ENCODE assay signal across 19 mouse cellular contexts in the genomic region with DNA sequence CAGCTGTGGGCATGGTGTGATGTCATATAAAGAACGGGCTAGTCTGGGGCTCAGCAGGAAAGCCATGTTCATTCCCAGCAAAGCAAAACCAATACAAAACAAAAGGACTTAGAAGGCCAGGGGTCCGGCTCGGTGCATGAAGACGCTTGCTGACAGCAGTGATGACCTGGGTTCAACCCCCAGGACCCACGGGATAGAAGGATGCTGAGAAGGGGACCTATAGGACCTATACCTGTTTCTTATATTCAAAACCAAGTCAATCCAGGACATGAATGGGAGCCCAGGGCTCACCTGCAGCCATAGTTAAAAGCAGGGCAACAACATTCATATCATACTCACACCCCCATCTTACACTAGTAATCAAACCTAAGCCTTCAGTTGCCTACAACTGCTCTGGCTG. TPM values are rescaled to one million over a fixed set of nuclear protein-coding genes. Genes with fewer than 3 reads are reported as not detected.
DNase-seq lines count a peak whose midpoint lies in the region; ATAC-seq lines count a peak whose summit lies in the region.
"Had no signal": no experiment of that assay in that cellular context is flagged by ENCODE, and none has a peak within 500 bp of the region (broad histone marks: within the 10 kb centered on the region; RNA-seq: fewer than 3 reads in every experiment).

No protein-coding gene starts in this region.

- peak overlapping the region; percentile 56; the same call in 1 of the 2 replicates for H3K9ac ChIP-seq in liver, embryonic 12.5 days
- no peak overlapping the region for H3K9ac ChIP-seq in liver, embryonic 11.5 days (ENCODE audit: low read depth, low read length)
- H3K9ac ChIP-seq in midbrain, embryonic 11.5 days (ENCODE audit: low read length) = no peak overlapping the region
- no peak overlapping the region for H3K9ac ChIP-seq in midbrain, embryonic 16.5 days (ENCODE audit: low read depth, low read length)
- H3K9ac ChIP-seq in liver, embryonic 15.5 days = no peak overlapping the region
- H3K9ac ChIP-seq in liver, embryonic 16.5 days (ENCODE audit: low read depth, low read length) = 0 out of 2 replicates have a peak overlapping the region, but pooled peaks have one; percentile 1
- H3K9ac ChIP-seq: embryonic facial prominence, embryonic 12.5 days; embryonic facial prominence, embryonic 15.5 days; forebrain, embryonic 12.5 days; forebrain, embryonic 15.5 days; hindbrain, embryonic 14.5 days had no signal

- no peak for ATAC-seq in liver, embryonic 12.5 days
- no peak for ATAC-seq in liver, embryonic 11.5 days (replicated peaks; ENCODE audit: low FRiP score)
- no peak for ATAC-seq in midbrain, embryonic 11.5 days (ENCODE audit: low FRiP score)
- ATAC-seq in midbrain, embryonic 16.5 days = no peak
- no peak for ATAC-seq in liver, embryonic 15.5 days (ENCODE audit: insufficient read depth)
- ATAC-seq in liver, embryonic 16.5 days (ENCODE audit: low read depth) = no peak

- DNase-seq in liver, embryonic 11.5 days (ENCODE audit: low spot score) = no peak
- peak; percentile 54 for DNase-seq in midbrain, embryonic 11.5 days (ENCODE audit: low spot score, missing footprints)
- no peak for DNase-seq in urinary bladder, postnatal 14 days (ENCODE audit: low spot score)
- DNase-seq: adrenal gland, adult 2 months; adrenal gland, postnatal 14 days; cerebellum, adult 11 months; cerebellum, postnatal 25 days; heart, adult 2 months; heart, postnatal 4 days had no signal

- no peak overlapping the region for H3K4me3 ChIP-seq in liver, embryonic 12.5 days
- no peak overlapping the region for H3K4me3 ChIP-seq in liver, embryonic 11.5 days (ENCODE audit: low read depth, low read length)
- no peak overlapping the region for H3K4me3 ChIP-seq in midbrain, embryonic 11.5 days (ENCODE audit: low read depth, low read length)
- H3K4me3 ChIP-seq in midbrain, embryonic 16.5 days (ENCODE audit: low read depth, low read length) = no peak overlapping the region
- H3K4me3 ChIP-seq in liver, embryonic 15.5 days (replicated peaks) = no peak overlapping the region
- H3K4me3 ChIP-seq in liver, embryonic 16.5 days (ENCODE audit: low read depth, low read length) = no peak overlapping the region
- H3K4me3 ChIP-seq: embryonic facial prominence, embryonic 12.5 days; forebrain, embryonic 12.5 days had no signal

- peaks cover 45% of the 10 kb centered on the region for H3K4me1 ChIP-seq in liver, embryonic 12.5 days
- H3K4me1 ChIP-seq in liver, embryonic 11.5 days (replicated peaks; ENCODE audit: control insufficient read depth, insufficient read depth, low read length) = peaks cover 16% of the 10 kb centered on the region
- peaks cover 7% of the 10 kb centered on the region; the same call in 1 of the 2 replicates for H3K4me1 ChIP-seq in midbrain, embryonic 11.5 days (ENCODE audit: control insufficient read depth, insufficient read depth, low read length)
- H3K4me1 ChIP-seq in midbrain, embryonic 16.5 days (ENCODE audit: control insufficient read depth, insufficient read depth, low read length) = peaks cover 2% of the 10 kb centered on the region; the same call in 1 of the 2 replicates
- peaks cover 45% of the 10 kb centered on the region for H3K4me1 ChIP-seq in liver, embryonic 15.5 days (replicated peaks)
- peaks cover 31% of the 10 kb centered on the region for H3K4me1 ChIP-seq in liver, embryonic 16.5 days (ENCODE audit: control insufficient read depth, low read depth, low read length)
- H3K4me1 ChIP-seq: embryonic facial prominence, embryonic 12.5 days had no signal

- peak overlapping the region; percentile 83 for H3K27ac ChIP-seq in liver, embryonic 12.5 days
- H3K27ac ChIP-seq in liver, embryonic 11.5 days (ENCODE audit: low read depth, low read length) = no peak overlapping the region; the same call in 1 of the 2 replicates
- no peak overlapping the region for H3K27ac ChIP-seq in midbrain, embryonic 11.5 days (ENCODE audit: low read depth, low read length)
- H3K27ac ChIP-seq in midbrain, embryonic 16.5 days (ENCODE audit: low read length) = no peak overlapping the region
- H3K27ac ChIP-seq in liver, embryonic 15.5 days (replicated peaks) = peak overlapping the region; percentile 98
- H3K27ac ChIP-seq in liver, embryonic 16.5 days (ENCODE audit: low read length) = peak overlapping the region; percentile 11
- H3K27ac ChIP-seq: embryonic facial prominence, embryonic 12.5 days; embryonic facial prominence, embryonic 15.5 days; forebrain, embryonic 12.5 days; forebrain, embryonic 15.5 days; heart, adult 2 months; hindbrain, embryonic 14.5 days; hindbrain, postnatal 0 days had no signal

- H3K4me2 ChIP-seq in liver, embryonic 12.5 days = no peak overlapping the region; the same call in 1 of the 2 replicates
- no peak overlapping the region for H3K4me2 ChIP-seq in liver, embryonic 11.5 days
- no peak overlapping the region for H3K4me2 ChIP-seq in midbrain, embryonic 11.5 days
- no peak overlapping the region for H3K4me2 ChIP-seq in midbrain, embryonic 16.5 days (ENCODE audit: low read length)
- H3K4me2 ChIP-seq in liver, embryonic 15.5 days = no peak overlapping the region
- H3K4me2 ChIP-seq in liver, embryonic 16.5 days (ENCODE audit: low read depth, low read length) = no peak overlapping the region

- H3K36me3 ChIP-seq in liver, embryonic 12.5 days = no peaks in the 10 kb centered on the region
- no peaks in the 10 kb centered on the region for H3K36me3 ChIP-seq in liver, embryonic 11.5 days (ENCODE audit: control insufficient read depth, insufficient read depth, low read length)
- H3K36me3 ChIP-seq in midbrain, embryonic 11.5 days (ENCODE audit: control insufficient read depth, insufficient read depth, low read length) = no peaks in the 10 kb centered on the region
- no peaks in the 10 kb centered on the region for H3K36me3 ChIP-seq in midbrain, embryonic 16.5 days (ENCODE audit: control insufficient read depth, insufficient read depth, low read length)
- no peaks in the 10 kb centered on the region for H3K36me3 ChIP-seq in liver, embryonic 15.5 days (replicated peaks)
- no peaks in the 10 kb centered on the region for H3K36me3 ChIP-seq in liver, embryonic 16.5 days (ENCODE audit: control insufficient read depth, insufficient read depth)
- H3K36me3 ChIP-seq: embryonic facial prominence, embryonic 12.5 days; embryonic facial prominence, embryonic 15.5 days; forebrain, embryonic 12.5 days; forebrain, embryonic 15.5 days had no signal

- H3K27me3 ChIP-seq in liver, embryonic 12.5 days (replicated peaks) = no peaks in the 10 kb centered on the region
- H3K27me3 ChIP-seq in liver, embryonic 11.5 days (replicated peaks; ENCODE audit: control insufficient read depth, insufficient read depth, low read length) = no peaks in the 10 kb centered on the region
- H3K27me3 ChIP-seq in midbrain, embryonic 11.5 days (ENCODE audit: control insufficient read depth, insufficient read depth, low read length) = no peaks in the 10 kb centered on the region; the same call in 1 of the 2 replicates
- H3K27me3 ChIP-seq in midbrain, embryonic 16.5 days (ENCODE audit: control insufficient read depth, insufficient read depth, low read depth, low read length) = no peaks in the 10 kb centered on the region
- H3K27me3 ChIP-seq in liver, embryonic 15.5 days = no peaks in the 10 kb centered on the region
- no peaks in the 10 kb centered on the region for H3K27me3 ChIP-seq in liver, embryonic 16.5 days (ENCODE audit: control insufficient read depth, insufficient read depth, low read depth, low read length)
- H3K27me3 ChIP-seq: embryonic facial prominence, embryonic 12.5 days; embryonic facial prominence, embryonic 15.5 days; forebrain, embryonic 12.5 days; forebrain, embryonic 15.5 days had no signal

- WGBS in liver, embryonic 12.5 days (ENCODE audit: insufficient replicate concordance) = 68% methylated on average over 5 of the region's 5 CpGs
- WGBS in liver, embryonic 11.5 days = 86% methylated on average over 5 of the region's 5 CpGs
- WGBS in midbrain, embryonic 11.5 days = 75% methylated on average over 5 of the region's 5 CpGs
- WGBS in midbrain, embryonic 16.5 days = 76% methylated on average over 5 of the region's 5 CpGs
- WGBS in liver, embryonic 15.5 days (ENCODE audit: insufficient replicate concordance) = 75% methylated on average over 5 of the region's 5 CpGs
- WGBS in liver, embryonic 16.5 days (ENCODE audit: insufficient replicate concordance) = 71% methylated on average over 5 of the region's 5 CpGs

- no peaks in the 10 kb centered on the region for H3K9me3 ChIP-seq in liver, embryonic 12.5 days (replicated peaks)
- no peaks in the 10 kb centered on the region for H3K9me3 ChIP-seq in liver, embryonic 11.5 days (ENCODE audit: control insufficient read depth, low read length)
- H3K9me3 ChIP-seq in midbrain, embryonic 11.5 days (ENCODE audit: control insufficient read depth, low read length) = no peaks in the 10 kb centered on the region
- H3K9me3 ChIP-seq in midbrain, embryonic 16.5 days (replicated peaks; ENCODE audit: control insufficient read depth, low read length, poor library complexity, severe bottlenecking) = no peaks in the 10 kb centered on the region
- H3K9me3 ChIP-seq in liver, embryonic 15.5 days (replicated peaks) = no peaks in the 10 kb centered on the region
- H3K9me3 ChIP-seq in liver, embryonic 16.5 days (replicated peaks; ENCODE audit: control insufficient read depth, low read length) = no peaks in the 10 kb centered on the region
- H3K9me3 ChIP-seq: embryonic facial prominence, embryonic 12.5 days; embryonic facial prominence, embryonic 15.5 days; forebrain, embryonic 12.5 days; forebrain, embryonic 15.5 days had no signal

RNA-seq across cellular contexts. Expression of a gene that starts 15.2 kb away (rescaled TPM):
- polyA plus RNA-seq in liver, embryonic 12.5 days (2016; fragmentation: Nextera tagmentation; extraction: Ambion mirVana) = 56.9 and 59.3 TPM in 2 replicates
- 90.6 and 98.4 TPM in 2 replicates for polyA plus RNA-seq in liver, embryonic 11.5 days (2014; fragmentation: Nextera tagmentation; extraction: Ambion mirVana)
- polyA plus RNA-seq in midbrain, embryonic 11.5 days (2014; fragmentation: Nextera tagmentation; extraction: Ambion mirVana) = 96.7 and 97.2 TPM in 2 replicates
- polyA plus RNA-seq in midbrain, embryonic 16.5 days (2015; fragmentation: Nextera tagmentation; extraction: Ambion mirVana) = 64.3 and 75.1 TPM in 2 replicates
- polyA plus RNA-seq in liver, embryonic 15.5 days (2015; fragmentation: Nextera tagmentation; extraction: Ambion mirVana) = 44.9 and 45.7 TPM in 2 replicates
- polyA plus RNA-seq in liver, embryonic 16.5 days (2015; fragmentation: Nextera tagmentation; extraction: Ambion mirVana) = 42.0 and 47.7 TPM in 2 replicates

RNA-seq across cellular contexts. Expression of a gene that starts 38.2 kb away (rescaled TPM):
- polyA plus RNA-seq in liver, embryonic 12.5 days (2016; fragmentation: Nextera tagmentation; extraction: Ambion mirVana) = 81.1 and 83.7 TPM in 2 replicates
- 114 and 120 TPM in 2 replicates for polyA plus RNA-seq in liver, embryonic 11.5 days (2014; fragmentation: Nextera tagmentation; extraction: Ambion mirVana)
- 52.4 and 52.5 TPM in 2 replicates for polyA plus RNA-seq in midbrain, embryonic 11.5 days (2014; fragmentation: Nextera tagmentation; extraction: Ambion mirVana)
- polyA plus RNA-seq in midbrain, embryonic 16.5 days (2015; fragmentation: Nextera tagmentation; extraction: Ambion mirVana) = 35.2 and 39.4 TPM in 2 replicates
- 65.8 and 69.2 TPM in 2 replicates for polyA plus RNA-seq in liver, embryonic 15.5 days (2015; fragmentation: Nextera tagmentation; extraction: Ambion mirVana)
- 69.9 and 73.3 TPM in 2 replicates for polyA plus RNA-seq in liver, embryonic 16.5 days (2015; fragmentation: Nextera tagmentation; extraction: Ambion mirVana)

Comparison
In these comparisons a context has a peak if more than half of its experiments do, and no peak if none do; other contexts are left out.
1. H3K27ac ChIP-seq: peak in liver, embryonic 12.5 days (single experiment), liver, embryonic 15.5 days (single experiment) and liver, embryonic 16.5 days (single experiment); none in liver, embryonic 11.5 days (single experiment), midbrain, embryonic 11.5 days (single experiment) and midbrain, embryonic 16.5 days (single experiment).
2. H3K9ac ChIP-seq: peak in liver, embryonic 12.5 days (single experiment) and liver, embryonic 16.5 days (single experiment); none in liver, embryonic 11.5 days (single experiment), midbrain, embryonic 11.5 days (single experiment), midbrain, embryonic 16.5 days (single experiment) and liver, embryonic 15.5 days (single experiment).